Mouse (Mus musculus) hindbrain, embryonic 11.5 days (tissue): ENCODE results near the gene Hnrnpa3. TPM values are rescaled to one million over a fixed set of nuclear protein-coding genes. Genes with fewer than 3 reads are reported as not detected.

ENCODE experiments used
- ATAC-seq: fragments of 200-750 bp; cut with Nextera tagmentation; 2 replicates; pipeline ENCODE4 v1.8.0; 2017; ENCODE audit warnings: mild to moderate bottlenecking, moderate TSS enrichment, moderate library complexity; ENCODE audit not compliant: low FRiP score
- DNase-seq: peaks from one replicate; pipeline ENCODE4 v3.0.0-alpha.2; 2015; ENCODE audit warnings: low spot score
- H3K27ac ChIP-seq: fragments of 300-500 bp; sonication (generic); 2 replicates; pipeline ENCODE4 v1.5.1; 2014; ENCODE audit warnings: mild to moderate bottlenecking, low read depth, low read length
- H3K27me3 ChIP-seq: fragments of 300-500 bp; sonication (generic); 2 replicates; pipeline ENCODE4 v1.6.1; 2014; ENCODE audit warnings: mild to moderate bottlenecking, low read length, moderate library complexity, mixed read lengths; ENCODE audit not compliant: control insufficient read depth, insufficient read depth
- H3K36me3 ChIP-seq: fragments of 300-500 bp; sonication (generic); 2 replicates; pipeline ENCODE4 v1.6.1; 2014; ENCODE audit warnings: mild to moderate bottlenecking, low read length, moderate library complexity, mixed read lengths; ENCODE audit not compliant: control insufficient read depth, insufficient read depth
- H3K4me1 ChIP-seq: fragments of 300-500 bp; sonication (generic); replicated peaks from 2 replicates; pipeline ENCODE4 v1.6.1; 2014; ENCODE audit warnings: low read length, mixed read lengths; ENCODE audit not compliant: control insufficient read depth, insufficient read depth
- H3K4me2 ChIP-seq: fragments of 300-500 bp; sonication (generic); replicated peaks from 2 replicates; pipeline ENCODE4 v1.6.1; 2014; ENCODE audit warnings: mild to moderate bottlenecking, low read depth, low read length
- H3K4me3 ChIP-seq: fragments of 300-500 bp; sonication (generic); 2 replicates; pipeline ENCODE4 v1.5.1; 2014; ENCODE audit warnings: low read depth, low read length
- H3K9ac ChIP-seq: fragments of 300-500 bp; sonication (generic); 2 replicates; pipeline ENCODE4 v1.6.1; 2014; ENCODE audit warnings: low read depth, low read length
- H3K9me3 ChIP-seq: fragments of 300-500 bp; sonication (generic); 2 replicates; pipeline ENCODE4 v1.6.1; 2016; ENCODE audit warnings: low read length; ENCODE audit not compliant: control insufficient read depth
- WGBS: fragments of 180-500 bp; shearing (Covaris S2); extraction: QIAGEN DNeasy Blood & Tissue Kit; methylation state at CpG from one replicate; pipeline ENCODE4 v1.1.7; 2014; 5-methylcytosine and 5-hydroxymethylcytosine counted together
- polyA plus RNA-seq: library from polyadenylated mRNA; unstranded; fragments of >200 nt; fragmentation: Nextera tagmentation; extraction: Ambion mirVana; gene quantifications from 2 replicates; pipeline ENCODE4 v1.2.1, GENCODE M21; 2014

Gene Hnrnpa3
- polyA plus RNA-seq, 1 experiment from 2014 or later: 304 TPM

DNA sequence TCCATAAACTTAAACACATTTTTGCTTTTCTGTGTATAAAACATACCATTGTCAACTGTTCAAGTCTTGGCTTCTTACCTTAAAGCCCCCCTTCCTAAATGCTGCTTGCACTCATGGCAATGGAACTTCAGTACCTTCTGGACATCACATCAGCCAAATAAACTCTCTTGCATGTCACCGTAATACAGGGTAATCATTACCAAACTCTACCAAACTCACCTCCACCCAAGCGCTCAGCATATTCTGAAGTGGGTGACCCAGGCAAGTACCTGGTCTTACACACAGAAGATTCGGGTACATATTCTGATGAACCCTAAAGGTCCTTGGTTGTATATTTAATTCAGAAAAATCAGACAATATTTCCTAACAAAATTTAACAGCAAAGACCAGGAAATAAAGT is 41.5 kb downstream of the Hnrnpa3 start:
- Histone ChIP-seq H3K9ac (no peak overlapping the region), H3K36me3 (no peaks in the 10 kb centered on the region), H3K4me2 (no peak overlapping the region), H3K27me3 (no peaks in the 10 kb centered on the region), H3K4me1 (peaks cover 5% of the 10 kb centered on the region), H3K4me3 (no peak overlapping the region), H3K27ac (no peak overlapping the region), H3K9me3 (no peaks in the 10 kb centered on the region)
- no peak for ATAC-seq
- 97% methylated on average over 3 of the region's 3 CpGs for WGBS
- no peak for DNase-seq

DNA sequence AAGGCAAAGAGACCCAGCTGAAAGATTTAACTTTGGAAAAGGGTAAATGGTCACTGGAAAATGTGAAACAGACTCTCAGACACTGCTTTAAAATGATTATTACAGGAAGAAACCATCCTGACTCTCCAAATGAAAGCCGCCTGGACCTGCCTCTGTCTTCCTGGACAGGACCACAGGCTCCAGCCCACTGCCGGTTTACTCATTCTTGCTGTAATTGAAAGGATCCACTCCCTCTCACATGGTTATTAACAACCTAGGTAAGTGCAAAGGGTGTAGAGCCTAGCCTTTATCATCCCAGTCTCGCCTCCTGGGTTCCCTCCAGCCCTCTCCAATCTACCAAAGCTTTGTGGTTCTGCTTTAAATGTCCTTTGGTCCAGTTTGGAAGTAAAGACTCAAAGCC is 42.1 kb downstream of the Hnrnpa3 start:
- H3K4me2 ChIP-seq: no peak overlapping the region
- no peaks in the 10 kb centered on the region for H3K27me3 ChIP-seq
- no peaks in the 10 kb centered on the region for H3K36me3 ChIP-seq
- H3K4me3 ChIP-seq: no peak overlapping the region
- no peak for DNase-seq
- no peak overlapping the region for H3K9ac ChIP-seq
- WGBS: 74% methylated on average over 3 of the region's 3 CpGs
- peaks cover 5% of the 10 kb centered on the region for H3K4me1 ChIP-seq
- no peaks in the 10 kb centered on the region for H3K9me3 ChIP-seq
- ATAC-seq: no peak
- H3K27ac ChIP-seq: no peak overlapping the region

DNA sequence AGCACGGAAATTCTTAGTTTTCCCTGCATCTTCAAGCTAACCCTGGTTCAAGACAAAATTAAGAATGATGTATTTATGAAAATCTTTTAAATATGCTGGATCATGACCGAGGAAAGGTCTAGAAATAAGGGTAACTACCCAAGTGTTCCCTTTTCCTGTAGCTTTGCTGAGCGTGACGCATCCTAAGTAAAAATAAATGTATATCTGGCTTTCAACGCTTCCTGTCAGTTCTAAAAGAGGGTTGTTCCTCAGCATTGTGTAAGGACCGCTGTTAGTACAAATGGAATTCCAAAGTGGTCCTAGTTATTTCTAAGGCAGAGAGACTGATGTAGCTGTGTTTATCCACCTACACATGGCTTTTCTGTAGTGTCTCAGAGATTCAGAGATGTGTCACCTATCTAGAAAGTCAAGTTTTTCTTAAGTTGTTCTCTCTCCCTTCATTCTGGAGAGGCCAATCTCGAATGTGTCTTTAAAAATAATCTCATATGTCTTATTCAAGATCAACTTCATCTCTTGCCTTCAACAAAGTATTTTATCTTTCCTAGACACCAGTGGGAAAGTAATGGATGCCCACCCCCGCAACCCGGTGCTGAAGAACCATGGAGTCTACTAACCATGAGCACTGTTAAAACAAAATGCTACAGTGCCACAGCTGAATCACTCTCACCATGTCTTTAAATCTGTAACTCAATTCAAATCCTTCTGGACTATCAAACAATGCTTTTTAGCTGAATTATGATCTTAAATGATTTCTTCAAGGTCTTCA is 42.9 kb downstream of the Hnrnpa3 start:
- no peak overlapping the region for H3K4me2 ChIP-seq
- no peaks in the 10 kb centered on the region for H3K9me3 ChIP-seq
- no peak for DNase-seq
- 85% methylated on average over 9 of the region's 9 CpGs for WGBS
- no peak overlapping the region for H3K27ac ChIP-seq
- no peak overlapping the region for H3K9ac ChIP-seq
- no peak for ATAC-seq
- H3K36me3 ChIP-seq: no peaks in the 10 kb centered on the region
- no peaks in the 10 kb centered on the region for H3K27me3 ChIP-seq
- peaks cover 5% of the 10 kb centered on the region for H3K4me1 ChIP-seq
- no peak overlapping the region for H3K4me3 ChIP-seq

DNA sequence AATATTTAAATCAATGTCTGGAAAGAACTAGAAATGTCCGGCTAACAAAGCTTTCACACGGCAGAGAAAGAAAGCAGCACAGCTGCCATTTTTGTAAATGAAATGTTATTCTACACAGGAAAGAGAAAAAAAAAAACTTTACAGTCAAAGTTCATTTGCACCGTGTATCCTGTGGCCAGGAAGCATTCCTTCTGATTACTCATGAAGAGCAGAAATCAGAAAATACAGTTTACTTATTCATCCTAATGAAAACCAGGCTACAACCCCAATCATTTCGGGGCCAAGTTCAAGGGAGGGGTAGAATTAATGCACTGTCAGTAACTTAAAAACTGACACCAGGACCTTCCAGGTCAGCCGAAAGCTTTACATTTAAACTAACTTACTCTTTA is 43.5 kb downstream of the Hnrnpa3 start:
- Histone ChIP-seq H3K4me1 (peaks cover 5% of the 10 kb centered on the region), H3K36me3 (no peaks in the 10 kb centered on the region), H3K27me3 (no peaks in the 10 kb centered on the region), H3K9ac (no peak overlapping the region), H3K4me2 (peak overlapping the region; percentile 79; the same call in 1 of the 2 replicates), H3K27ac (no peak overlapping the region), H3K9me3 (no peaks in the 10 kb centered on the region), H3K4me3 (peak overlapping the region; percentile 48; the same call in 1 of the 2 replicates)
- ATAC-seq: no peak
- DNase-seq: no peak
- WGBS: 47% methylated on average over 5 of the region's 5 CpGs

DNA sequence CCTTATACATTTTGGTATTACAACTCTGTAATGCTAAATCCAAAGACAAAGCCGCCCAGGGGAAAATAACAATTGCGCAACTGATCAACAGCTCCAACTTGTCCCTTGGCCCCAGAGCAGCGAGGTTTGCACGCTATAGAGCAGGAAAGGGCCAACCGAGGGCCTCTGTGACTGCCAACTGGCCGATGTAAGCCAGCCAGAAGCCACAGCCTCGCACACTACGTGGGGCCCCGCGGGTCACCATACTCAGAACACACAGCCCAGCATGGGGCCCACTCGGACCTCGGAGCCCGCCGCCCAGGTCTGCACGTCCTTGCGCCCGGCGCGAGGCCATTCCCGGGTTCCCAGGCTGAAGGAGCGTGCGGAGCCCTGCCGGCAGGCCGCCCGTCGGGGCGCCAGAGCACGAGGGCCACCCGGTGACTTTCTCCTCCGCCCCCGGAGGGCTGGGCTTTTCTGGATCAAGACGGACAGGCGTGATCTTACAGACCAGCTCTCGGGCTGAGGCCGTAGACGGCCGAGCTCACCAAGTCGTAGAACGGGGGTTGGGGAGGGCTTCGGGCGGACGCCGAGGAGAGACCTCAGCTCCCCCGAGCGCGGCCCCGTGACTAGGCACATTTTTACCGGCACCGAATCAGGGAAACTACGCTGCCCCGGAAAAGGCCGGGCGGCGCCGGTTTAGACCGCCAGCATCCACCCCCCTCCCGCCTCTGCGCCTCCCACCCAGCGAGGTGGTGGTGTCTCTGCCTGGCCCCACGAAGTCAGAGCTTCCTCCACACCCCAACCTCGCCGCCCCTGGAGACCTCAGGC is 44.5 kb downstream of the Hnrnpa3 start:
- DNase-seq (peak; percentile 96), ATAC-seq (peak; percentile 82)
- peak overlapping the region; percentile 89 for H3K27ac ChIP-seq
- under 1% methylated on average over 59 of the region's 62 CpGs for WGBS
- peaks cover 5% of the 10 kb centered on the region for H3K4me1 ChIP-seq
- no peaks in the 10 kb centered on the region for H3K9me3 ChIP-seq
- H3K36me3 ChIP-seq: no peaks in the 10 kb centered on the region
- no peaks in the 10 kb centered on the region for H3K27me3 ChIP-seq
- H3K4me2 ChIP-seq: peak overlapping the region; percentile 79
- peak overlapping the region; percentile 56 for H3K9ac ChIP-seq
- H3K4me3 ChIP-seq: peak overlapping the region; percentile 48

DNA sequence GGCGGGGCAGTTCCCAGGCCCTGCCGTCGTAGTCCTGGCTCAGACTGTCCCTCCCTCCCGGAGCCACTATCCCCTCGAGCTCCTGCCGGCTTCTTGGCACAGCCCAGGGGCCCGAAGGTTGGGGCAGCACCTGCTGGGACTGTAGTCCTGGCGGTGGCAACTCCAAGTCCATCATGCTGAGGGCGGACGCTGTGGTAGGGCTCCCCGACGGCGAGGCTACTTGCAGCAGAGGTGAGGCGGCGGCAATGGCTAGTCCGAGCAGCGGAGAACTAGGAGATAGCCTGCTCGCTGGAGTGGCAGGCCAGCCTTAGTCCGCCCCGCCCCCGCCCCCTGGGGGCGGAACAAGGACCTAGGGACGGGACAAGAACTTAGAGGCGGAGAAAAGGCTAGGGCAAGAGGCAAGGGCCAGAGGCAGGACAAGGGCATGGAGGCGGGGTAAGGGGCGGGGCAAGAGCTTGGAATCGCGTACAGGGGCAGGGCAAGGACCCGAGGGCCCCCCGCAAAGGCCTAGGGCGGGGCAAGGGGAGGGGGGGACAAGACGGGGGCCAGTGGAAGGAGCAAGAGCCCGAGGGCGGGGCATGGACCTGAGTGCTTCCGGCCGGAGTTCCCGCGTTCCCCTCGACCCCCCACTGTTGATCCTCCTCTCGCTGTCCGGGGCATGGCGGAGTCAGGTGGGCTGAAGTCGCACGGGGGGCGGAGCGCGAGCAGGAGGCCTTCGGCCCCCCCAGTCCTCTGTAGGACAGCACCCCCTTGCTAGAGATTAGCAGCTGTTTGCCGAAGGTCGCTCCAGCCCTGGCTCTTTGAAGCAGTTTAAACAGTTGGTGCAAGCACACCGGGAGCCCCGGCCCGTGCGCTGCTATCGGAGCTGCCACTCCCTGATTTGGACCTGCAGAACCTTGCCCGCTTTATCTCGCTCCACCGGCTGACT is 45.4 kb downstream of the Hnrnpa3 start, which contains the start of gene Nfe2l2:
TSS of gene Nfe2l2 (minus strand) at position 408 of the 928 bp plus-strand sequence.
- Histone ChIP-seq H3K4me3 (peak within 1 kb of the TSS; percentile 48), H3K9ac (peak within 1 kb of the TSS; percentile 56), H3K4me1 (peaks cover 5% of the 10 kb centered on the region), H3K27ac (peak within 1 kb of the TSS; percentile 89), H3K27me3 (no peaks in the 10 kb centered on the region), H3K36me3 (no peaks in the 10 kb centered on the region), H3K9me3 (no peaks in the 10 kb centered on the region), H3K4me2 (peak within 1 kb of the TSS; percentile 79)
- under 1% methylated on average over 54 of the region's 58 CpGs for WGBS
- peak; percentile 95 for DNase-seq
- peak; percentile 93 for ATAC-seq

DNA sequence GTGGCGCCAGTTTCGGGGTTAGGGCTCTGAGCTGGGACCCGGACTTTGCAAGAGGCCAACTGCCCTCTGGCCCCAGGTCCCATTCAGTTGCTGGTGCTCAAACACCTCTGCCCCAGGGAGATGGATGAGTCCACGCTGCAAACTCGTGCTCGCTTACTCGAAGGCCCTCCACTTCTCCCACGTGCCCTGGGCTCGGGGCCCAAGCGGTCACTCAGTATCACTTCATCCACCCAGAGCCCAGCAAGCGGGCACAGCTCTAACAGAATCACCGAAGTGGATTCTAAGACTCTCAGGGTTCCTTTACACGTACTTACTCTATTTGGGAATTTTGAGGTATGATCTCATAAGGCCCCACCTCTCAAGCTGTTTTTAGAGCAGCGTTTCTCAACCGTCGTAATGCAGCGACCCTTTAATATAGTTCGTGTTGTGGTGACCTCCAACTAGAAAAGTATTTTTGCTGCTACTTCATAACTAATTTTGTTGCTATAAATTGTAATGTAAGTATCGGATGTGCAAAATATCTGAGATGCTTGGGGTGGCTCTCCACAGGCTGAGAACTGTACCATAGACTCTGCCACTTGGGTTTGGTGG is 46.2 kb downstream of the Hnrnpa3 start:
- Histone ChIP-seq H3K9ac (peak overlapping the region; percentile 56), H3K4me3 (peak overlapping the region; percentile 48), H3K4me1 (peaks cover 5% of the 10 kb centered on the region), H3K9me3 (no peaks in the 10 kb centered on the region), H3K27ac (peak overlapping the region; percentile 89; the same call in 1 of the 2 replicates), H3K36me3 (no peaks in the 10 kb centered on the region), H3K4me2 (peak overlapping the region; percentile 79), H3K27me3 (no peaks in the 10 kb centered on the region)
- 33% methylated on average over 19 of the region's 19 CpGs for WGBS
- DNase-seq (peak; percentile 61), ATAC-seq (peak; percentile 6; the same call in 1 of the 2 replicates)

DNA sequence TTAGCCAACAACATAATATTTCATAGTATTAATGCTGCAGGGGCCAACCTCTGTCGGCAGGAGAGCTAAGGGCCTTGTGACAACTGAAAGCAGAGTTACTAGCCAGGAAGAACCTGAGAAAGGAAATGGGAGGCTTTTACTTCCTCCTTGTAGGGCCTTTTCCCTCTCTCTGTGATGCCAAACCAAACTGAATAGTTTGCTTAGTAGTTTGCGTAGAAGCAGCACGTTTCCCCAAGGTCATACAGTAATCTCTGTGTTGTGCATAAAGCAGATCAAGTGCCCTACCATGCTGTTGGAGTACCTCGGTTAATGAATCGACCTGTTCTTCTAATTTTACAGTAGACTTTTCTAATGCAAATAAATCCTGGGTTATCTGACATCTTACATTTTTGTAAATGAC is 47.4 kb downstream of the Hnrnpa3 start:
- Histone ChIP-seq H3K9ac (no peak overlapping the region), H3K4me1 (peaks cover 5% of the 10 kb centered on the region), H3K4me2 (no peak overlapping the region), H3K36me3 (no peaks in the 10 kb centered on the region), H3K27ac (no peak overlapping the region), H3K9me3 (no peaks in the 10 kb centered on the region), H3K4me3 (no peak overlapping the region), H3K27me3 (no peaks in the 10 kb centered on the region)
- ATAC-seq: no peak
- DNase-seq: no peak
- 77% methylated on average over 5 of the region's 5 CpGs for WGBS
